Mouse (Mus musculus) 3134 (cell line): ENCODE data around the gene Ift57.

Experiments used
- DNase-seq: peaks from one replicate; pipeline ENCODE4 v3.0.0-alpha.2; 2011; ENCODE audit warnings: low spot score; ENCODE audit not compliant: insufficient read length; ENCODE audit errors: extremely low read depth

Ift57 gene

DNA sequence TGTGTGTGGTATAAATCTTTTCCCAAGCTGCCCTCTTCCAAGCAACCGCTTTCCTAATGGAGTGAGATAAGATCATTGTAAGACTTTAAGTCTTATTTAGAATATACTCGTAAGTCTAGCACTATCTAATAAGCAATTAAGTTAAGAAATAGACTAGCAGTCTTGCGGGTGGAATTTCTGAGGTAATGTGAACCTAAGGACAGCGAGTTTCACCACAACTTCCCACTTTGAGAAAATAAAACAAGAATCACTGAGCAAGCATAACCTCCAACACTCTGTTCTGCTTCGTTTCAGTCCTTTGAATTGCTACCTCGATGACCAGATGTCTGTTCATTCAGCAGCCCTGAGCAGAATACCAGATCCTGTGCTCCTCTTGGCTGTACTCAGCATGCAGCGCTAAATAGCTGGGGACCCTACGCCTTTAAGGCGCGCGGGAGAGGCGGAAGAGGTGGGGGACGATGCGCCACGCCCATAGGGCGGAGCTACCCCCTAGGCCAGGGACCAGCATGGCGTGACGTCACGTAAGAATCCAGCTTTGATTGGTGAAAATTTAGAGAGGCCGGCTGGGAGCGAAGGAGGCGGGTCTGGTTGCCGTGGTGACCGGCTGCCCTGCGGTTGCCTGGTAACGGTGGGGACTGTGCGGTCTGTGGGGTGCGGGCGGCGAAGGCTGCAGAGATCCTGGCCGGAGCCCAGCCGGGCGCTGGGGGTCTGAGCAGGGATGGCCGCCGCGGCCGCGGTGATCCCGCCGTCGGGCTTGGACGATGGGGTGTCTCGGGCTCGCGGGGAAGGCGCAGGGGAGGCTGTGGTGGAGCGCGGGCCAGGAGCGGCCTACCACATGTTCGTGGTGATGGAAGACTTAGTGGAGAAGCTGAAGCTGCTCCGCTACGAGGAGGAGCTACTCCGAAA is at the start of gene Ift57:
Gene Ift57, plus strand, starts transcription at position 614 of the 906 bp plus-strand sequence.
- DNase-seq: peak; percentile 97

DNA sequence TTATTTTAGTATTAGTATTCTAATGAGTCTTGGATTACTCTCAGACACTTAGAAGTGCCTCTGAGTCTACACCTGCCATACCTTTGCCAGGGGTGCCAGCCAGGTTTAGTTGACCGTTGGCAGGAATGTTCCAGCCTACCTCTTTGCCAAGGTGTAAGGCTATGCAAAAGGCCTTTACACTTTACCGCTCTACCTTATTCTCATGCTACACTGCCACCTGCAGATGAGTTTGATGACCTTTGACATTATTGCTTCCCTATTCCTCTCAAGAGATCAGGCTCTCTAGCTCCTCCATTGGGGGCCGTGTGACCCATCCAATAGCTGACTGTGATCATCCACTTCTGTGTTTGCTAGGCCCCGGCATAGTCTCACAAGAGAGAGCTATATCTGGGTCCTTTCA is 41.9 kb upstream of the Ift57 start:
- no peak for DNase-seq

DNA sequence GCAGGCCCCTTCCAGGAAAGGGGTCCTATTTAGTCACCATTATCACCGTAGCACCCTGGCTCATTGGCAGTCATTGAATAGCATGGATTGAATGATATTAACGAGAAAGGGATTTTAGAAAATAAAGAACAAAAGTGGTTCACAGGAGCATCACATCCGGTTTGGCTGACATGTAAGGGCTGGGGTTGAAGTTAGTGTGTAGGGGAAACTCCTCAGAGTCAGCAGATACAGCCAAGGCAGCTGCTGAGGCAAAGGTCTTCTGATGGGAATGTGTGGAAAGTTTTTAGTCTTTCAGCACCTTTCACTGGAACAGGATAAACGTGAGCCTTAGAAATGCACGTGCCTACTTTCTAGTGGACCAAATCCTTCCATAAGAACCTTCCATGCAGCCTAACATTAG is 41.0 kb upstream of the Ift57 start:
- DNase-seq: no peak

DNA sequence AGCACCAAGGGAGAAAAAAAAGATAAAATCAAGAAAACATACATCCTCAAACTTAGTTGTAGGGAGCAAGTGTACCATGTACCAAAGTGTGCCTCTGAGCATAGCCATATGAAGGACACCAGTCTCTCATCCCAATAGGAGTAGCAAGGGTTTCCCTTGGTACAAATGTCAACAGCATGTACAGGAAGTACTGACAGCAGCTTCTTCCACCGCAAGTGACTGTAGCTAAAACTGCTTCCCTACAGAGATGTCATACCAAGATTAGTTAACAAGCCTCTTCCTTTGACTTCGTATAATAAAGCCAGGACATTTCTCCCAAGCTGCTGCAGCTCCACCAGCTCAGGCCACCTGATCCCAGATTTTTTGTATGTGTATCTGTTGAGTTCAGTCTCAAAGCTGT is 39.9 kb upstream of the Ift57 start:
- no peak for DNase-seq

DNA sequence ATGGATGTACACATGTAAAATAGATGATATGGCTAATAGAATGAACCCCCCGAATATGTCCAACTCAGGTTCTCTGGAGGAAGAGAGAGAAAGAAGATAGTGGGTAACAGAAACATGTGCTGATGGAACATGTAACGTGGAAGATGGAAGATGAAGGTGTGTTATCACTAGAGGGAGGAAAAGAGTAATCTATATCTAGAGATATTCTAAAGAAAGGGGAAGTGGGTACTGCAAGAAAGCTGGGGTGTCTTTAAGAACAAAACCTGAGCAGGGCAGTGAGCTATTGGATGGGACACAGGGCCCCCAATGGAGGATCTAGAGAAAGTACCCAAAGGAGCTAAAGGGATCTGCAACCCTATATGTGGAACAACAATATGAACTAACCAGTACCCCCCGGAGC is 38.9 kb upstream of the Ift57 start:
- DNase-seq: no peak

DNA sequence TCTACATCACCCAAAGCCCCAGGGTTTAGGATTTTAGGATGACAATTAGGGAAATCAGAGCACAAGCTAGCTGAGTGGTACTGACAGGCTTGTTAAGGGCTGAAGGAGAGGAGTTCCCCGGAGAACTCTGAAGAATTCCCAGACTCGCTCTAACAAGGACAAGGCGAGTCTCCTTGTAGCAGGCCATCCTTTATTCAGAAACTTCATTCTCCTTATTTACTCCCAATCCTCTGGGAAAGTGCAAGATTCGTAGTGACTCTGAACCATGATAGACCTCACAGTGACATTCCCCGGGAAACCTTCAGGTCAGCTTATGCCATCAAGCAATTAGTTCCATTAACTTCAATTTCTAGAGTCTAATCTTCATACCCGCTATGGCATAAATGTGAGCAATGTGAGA is 36.8 kb upstream of the Ift57 start:
- no peak for DNase-seq

DNA sequence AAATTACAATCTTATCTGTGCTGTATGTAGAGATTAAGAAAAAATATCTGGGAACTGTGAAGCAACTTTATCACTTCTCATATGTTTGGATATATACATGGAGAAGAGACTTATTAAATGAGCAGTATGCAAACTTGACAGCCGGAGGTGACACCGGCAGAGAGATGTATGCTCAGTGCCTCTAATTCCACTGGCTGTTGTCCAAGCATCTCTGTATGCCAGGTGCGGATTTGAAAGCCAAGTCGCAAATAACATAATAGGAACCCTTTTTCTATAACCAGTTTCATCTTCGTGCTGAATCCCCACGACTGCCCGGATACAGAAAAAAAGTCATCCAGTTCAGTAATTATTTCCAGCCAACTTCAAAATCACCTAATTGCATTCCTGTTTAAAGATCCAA is 34.4 kb upstream of the Ift57 start:
- no peak for DNase-seq

DNA sequence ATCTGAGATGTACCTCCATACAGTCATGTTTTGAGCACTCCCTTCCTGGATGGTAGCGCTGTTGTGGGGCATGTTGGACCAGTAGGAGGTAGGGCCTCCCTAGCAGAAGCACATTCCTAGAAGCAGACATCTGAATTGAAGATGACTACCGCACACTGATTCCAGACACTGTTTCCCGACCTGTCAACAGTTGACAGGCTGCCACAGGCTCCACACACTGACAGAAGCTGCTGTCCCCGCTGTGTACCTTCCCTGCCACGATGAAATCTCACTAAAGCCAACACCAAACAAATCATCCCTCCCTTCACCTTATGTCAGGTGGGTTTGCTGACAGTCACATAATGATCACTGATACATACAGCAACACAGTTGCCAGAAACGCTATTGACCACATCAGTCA is 19.4 kb upstream of the Ift57 start:
- no peak for DNase-seq

DNA sequence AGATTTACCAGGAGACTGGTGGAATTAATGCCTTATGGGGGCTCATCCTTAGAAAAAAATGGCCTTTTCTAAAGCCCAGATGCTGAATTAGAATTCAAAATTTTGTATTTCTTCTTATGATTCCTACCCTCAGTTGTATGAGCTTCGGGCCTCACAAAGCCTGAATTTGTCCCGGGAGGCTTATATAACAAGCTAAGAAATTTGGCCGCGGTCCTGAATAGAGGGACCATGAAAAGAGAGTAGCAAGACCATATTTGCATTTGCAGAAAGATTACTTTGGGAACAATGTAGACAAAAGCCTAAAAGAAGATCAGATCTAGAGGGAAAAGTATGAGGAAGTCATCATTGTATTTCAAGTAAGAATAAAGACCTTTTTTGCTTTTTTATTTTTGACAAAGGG is 14.1 kb upstream of the Ift57 start:
- DNase-seq: no peak

DNA sequence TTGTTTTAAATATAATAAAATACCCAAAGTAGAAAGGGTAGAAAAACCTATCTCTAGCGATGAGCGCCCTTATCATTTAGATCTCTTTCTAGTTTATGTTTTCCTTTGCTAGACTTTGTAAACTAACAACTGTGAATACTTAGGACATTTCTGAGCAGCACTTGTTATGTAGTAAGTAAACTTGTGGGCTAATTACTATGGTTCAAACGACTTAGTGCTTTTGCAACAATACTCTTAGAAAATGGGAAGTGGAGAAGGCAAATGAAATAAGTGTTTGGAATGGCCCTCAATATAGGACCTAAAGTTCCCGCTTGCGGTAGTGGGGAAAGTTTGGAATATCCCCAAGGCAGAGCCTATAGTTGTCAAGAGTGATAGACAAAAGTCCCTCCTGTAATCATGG is 788 bp downstream of the Ift57 start:
- no peak for DNase-seq

DNA sequence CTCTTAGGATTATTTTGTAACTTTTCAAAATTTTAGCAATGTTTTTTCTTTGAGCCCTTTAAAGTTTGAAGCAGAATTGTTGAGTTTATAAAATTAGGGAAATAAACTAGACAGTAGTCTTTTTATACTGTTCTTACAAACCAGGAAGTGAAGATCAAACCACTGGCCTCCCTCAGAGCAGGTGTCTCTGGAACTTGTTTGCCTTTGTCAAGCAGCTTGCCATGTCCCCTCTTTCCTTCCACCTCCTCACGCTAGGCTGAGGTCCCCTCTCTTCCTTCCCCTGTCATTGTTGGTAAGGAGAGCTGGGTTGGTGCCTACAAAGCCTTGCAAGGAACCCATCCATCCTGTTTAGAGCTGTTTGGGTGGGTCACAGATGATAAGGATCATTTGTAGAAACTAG is 9.0 kb downstream of the Ift57 start:
- DNase-seq: no peak

DNA sequence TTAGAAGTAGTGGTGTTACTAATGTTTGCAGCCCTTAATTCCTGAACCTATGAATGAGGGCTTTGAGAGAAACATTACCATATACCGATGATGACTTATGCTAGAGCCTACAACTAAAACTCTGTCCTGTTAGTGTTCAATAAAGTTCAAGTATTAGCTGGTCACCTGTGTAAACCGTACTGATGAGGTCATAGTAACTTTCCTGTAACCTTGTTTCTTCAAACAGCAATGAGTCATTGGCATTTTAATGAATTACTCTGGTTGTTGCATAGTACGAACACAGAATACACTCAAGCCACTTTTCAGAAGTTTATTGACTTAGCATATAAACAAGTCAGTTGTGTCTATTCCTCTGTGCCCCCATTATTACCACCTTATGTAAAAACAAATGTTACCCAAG is 11.2 kb downstream of the Ift57 start:
- DNase-seq: no peak

DNA sequence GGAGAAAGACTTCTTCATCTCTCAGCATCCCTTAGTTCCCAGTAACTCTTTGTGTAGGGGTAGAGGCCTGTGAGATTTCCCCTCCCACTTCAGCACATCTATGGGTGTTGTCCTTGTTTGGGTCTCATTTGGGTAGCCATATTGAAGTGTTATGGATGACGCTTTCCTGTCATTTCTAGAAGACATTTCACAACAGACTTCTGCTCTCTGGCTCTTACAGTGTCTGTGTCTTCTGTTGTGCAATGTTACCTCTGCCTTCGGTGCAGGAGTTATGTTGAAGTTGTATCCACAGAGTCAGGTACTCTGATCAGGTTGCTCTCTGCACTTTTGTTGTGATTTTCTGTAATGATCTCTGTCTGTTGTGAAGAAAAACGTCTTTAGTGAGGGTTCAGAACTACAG is 14.3 kb downstream of the Ift57 start:
- no peak for DNase-seq

DNA sequence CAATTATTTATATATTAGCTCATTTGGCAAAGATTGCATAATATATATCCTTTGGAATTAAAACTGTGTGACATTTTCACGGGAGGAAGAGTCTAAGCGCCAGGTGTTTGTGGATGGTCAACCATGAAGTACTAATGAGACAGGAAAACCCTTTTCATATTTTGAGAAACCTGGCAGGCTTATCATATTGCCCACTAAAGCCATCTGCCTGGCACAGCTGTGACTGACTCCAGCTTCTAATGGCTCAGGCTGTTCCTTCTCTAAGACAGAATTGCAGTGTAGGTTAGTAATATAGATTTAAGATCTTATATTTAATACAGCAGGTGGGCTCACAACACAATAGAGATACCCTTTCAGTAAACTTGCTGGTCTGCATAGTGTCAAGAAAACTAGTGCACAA is 21.6 kb downstream of the Ift57 start:
- no peak for DNase-seq

DNA sequence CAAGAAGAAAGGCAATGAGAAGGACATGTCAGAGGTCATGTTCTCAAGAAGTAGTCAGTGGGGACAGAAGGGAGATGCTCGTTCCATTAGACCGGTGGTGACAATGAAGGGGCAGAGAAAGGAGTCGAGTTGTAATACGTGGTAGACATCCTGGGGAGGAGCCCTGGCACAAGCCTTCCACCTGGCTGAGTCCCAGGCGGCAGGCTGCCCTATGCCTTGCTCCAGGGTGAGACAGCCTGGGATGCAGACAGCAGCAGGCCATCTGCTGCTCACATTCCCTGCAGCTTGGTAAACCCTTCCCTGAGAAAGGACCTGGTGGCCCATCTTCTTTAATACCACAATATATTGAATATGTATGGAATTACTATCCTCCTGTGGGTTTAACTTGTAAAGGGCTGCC is 22.6 kb downstream of the Ift57 start:
- DNase-seq: no peak

DNA sequence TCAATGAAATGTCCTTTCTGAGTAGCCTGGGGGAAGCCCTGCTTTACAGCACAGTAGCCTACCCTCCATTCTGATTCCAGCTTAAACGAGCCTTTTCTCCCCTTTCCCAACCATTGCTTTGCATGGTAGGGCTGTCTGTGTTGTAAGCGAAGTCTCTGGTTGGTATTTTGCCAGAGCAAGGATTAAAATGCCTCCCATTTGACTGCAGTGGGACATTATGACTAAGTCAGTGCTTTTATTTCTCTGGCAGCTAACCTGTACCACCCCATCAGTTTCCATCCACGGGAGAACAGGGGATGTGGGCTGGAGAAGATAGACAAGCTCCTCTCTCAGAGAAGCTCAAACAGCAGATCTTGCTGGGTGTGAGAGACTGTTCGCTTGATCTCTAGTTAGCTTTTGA is 24.2 kb downstream of the Ift57 start:
- DNase-seq: no peak

DNA sequence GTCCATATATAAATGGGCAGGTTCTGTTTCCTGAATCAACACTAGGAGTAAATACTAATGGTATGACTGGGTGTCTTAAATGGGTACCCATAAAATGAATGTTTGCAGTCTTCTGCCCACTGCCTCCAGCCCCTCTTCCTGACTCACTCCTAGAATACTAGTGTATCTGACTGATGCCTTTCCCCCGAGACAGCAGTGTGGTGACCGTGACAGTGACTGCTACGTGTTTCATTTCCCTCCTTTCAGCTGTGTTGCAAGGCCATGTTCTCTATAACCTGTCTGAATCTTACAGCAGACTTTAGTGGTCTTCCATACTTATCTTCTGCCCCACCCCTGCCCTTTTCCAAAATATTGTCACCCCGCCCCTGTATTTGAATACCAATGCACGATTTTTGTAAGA is 25.2 kb downstream of the Ift57 start:
- no peak for DNase-seq

DNA sequence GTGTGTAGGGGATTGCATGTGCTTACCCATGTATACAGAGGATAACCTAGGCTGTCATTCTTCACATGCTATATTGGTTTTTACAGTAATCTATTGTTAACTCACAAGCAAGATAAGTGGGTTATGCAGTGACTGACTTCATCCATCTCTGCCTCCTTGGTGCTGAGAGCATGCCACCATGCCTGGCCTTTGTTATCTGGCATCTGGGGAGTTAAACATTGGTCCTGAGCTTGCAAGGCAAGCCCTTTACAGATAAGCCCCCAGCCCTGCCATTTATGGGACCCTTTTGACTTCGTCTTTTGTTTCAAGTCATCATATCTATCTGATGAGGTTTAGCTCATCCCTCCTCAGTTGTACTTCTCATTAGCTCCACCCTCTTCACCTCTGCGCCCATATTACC is 25.9 kb downstream of the Ift57 start:
- no peak for DNase-seq

DNA sequence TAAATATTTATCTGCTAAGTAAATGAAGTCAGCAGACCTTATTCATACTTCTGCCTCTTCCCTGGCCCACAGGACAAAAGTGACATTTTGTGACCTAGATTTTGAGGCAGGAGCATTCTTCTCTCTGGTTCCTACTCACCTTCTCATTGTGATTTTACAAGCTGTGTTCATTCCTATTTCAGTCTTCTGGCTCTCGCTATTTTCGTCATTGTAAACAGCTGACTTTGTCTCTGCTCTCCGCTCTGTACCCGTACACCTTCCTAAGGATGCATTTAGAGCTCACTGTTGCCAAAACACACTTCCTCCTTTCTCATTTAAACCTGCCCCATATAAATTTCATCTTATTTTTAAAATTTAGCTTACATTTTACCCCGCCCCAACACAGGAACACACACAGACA is 26.4 kb downstream of the Ift57 start:
- DNase-seq: no peak

DNA sequence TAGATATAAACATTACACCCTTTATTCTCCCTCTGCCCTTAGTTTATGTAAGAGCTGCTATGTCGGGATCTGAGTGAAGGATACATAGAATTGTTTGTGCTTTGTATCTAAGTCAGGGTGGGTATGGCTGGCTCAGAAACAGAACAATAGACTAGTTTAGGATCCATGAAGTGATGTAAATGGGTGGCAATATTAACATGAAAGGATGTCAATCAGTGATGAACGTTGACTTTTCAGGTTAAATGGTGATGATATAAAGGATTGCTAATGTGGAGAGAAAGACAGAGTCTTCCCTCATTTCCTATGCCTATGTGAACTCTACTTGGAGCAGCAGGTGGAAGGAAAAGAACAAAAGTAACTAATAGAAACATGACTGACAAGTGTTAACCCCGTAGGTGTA is 27.2 kb downstream of the Ift57 start:
- no peak for DNase-seq

DNA sequence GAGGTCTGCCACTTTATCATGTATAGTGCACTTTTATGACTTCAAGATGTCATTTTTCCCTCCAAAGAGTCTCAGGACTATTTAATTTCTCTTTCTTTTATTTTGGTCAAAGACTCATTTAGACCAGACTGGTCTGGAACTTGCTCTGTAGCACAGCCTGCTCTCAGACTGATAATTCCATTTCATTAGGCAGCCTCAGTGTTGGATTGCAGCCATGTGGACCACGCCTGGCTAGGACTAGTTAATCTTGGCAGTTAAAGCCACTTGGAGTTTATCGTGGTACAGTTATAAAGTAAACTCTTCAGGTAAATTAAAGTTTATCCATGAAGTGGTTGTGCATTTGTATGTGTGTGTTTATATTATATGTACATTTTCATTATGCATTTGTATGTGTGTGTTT is 27.7 kb downstream of the Ift57 start:
- no peak for DNase-seq

DNA sequence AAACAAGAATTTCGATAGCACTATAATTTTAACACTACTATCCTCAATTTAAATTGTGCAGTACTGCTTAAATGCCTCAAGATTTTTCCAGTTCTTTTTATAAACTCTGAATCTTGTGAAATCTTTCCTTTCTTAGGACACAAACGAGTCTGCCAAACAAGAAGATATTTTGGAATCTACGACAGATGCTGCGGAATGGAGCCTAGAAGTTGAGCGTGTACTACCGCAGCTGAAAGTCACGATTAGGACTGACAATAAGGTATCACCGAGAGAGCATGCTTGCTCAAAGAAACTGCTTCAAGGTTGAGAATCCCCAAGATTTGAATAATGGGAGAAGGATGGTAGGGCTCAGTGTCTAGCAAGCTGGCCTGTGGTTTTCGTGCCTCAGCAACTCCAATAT is 37.5 kb downstream of the Ift57 start:
- no peak for DNase-seq

DNA sequence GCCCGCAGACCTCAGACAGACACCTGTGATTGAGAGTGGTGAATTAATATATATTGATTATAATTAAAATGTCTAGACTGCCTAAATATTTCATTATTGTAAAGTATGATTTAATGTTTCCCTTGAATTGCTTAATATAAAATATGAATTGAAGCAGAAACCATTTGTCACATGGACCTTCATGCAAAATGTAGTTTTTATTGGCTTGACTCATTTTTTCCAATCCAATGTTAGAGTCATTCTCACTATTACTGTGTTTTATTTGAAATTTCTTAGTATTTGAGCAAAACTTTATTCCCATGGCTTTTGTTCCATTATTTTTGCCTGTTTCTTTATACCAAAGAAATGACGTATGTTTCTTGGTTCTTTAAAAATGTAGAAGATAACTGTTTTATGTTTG is 48.3 kb downstream of the Ift57 start:
- DNase-seq: no peak
